Mouse (Mus musculus): Measurements from ENCODE around the gene Tmem204. TPM values are rescaled to one million over a fixed set of nuclear protein-coding genes. Genes with fewer than 3 reads are reported as not detected.
"Not testable (repeated sequence)": the region's sequence is repeated elsewhere in the genome, so short reads cannot be mapped to it uniquely, and the experiment has no call there.

The Tmem204 gene
- total RNA-seq (2021) = 1 to 10 TPM; 8.0 to 8.4 TPM

GRCm38 (mm10) chr17:25083444-25083931 lies at the start of gene Tmem204:
Gene Tmem204, minus strand, starts transcription at chr17:25083591.
- no peak for DNase-seq (ENCODE audit: extremely low spot score in 1 of 2, low spot score in 1 of 2)

GRCm38 (mm10) chr17:25130060-25130459 lies 46.7 kb upstream of the Tmem204 start:
- no peak for DNase-seq (ENCODE audit: extremely low spot score in 1 of 2, low spot score in 1 of 2)

GRCm38 (mm10) chr17:25127681-25128080 lies 44.3 kb upstream of the Tmem204 start:
- no peak for DNase-seq (ENCODE audit: extremely low spot score in 1 of 2, low spot score in 1 of 2)

GRCm38 (mm10) chr17:25127079-25127478 lies 43.7 kb upstream of the Tmem204 start:
- DNase-seq (ENCODE audit: extremely low spot score in 1 of 2, low spot score in 1 of 2) = no peak

GRCm38 (mm10) chr17:25125442-25126060 lies 42.2 kb upstream of the Tmem204 start:
- DNase-seq (ENCODE audit: extremely low spot score in 1 of 2, low spot score in 1 of 2) = not testable (repeated sequence)

- DNase-seq (ENCODE audit: extremely low spot score in 1 of 2, low spot score in 1 of 2) = no peak
Measured at GRCm38 (mm10) chr17:25123979-25124378, 40.6 kb upstream of the Tmem204 start.

GRCm38 (mm10) chr17:25120406-25120805 lies 37.0 kb upstream of the Tmem204 start, which contains the start of gene Ptx4:
Gene Ptx4, plus strand, starts transcription at chr17:25120760.
- DNase-seq (ENCODE audit: extremely low spot score in 1 of 2, low spot score in 1 of 2) = no peak

GRCm38 (mm10) chr17:25117263-25117662 lies 33.9 kb upstream of the Tmem204 start:
- no peak for DNase-seq (ENCODE audit: extremely low spot score in 1 of 2, low spot score in 1 of 2)

GRCm38 (mm10) chr17:25115664-25116432 lies 32.5 kb upstream of the Tmem204 start, which contains the start of gene Telo2:
Gene Telo2, minus strand, starts transcription at chr17:25115967.
- peak; percentile 87 to 89 for DNase-seq (ENCODE audit: extremely low spot score in 1 of 2, low spot score in 1 of 2)

- DNase-seq (ENCODE audit: extremely low spot score in 1 of 2, low spot score in 1 of 2) = no peak
Measured at GRCm38 (mm10) chr17:25114908-25115645, 31.7 kb upstream of the Tmem204 start.

GRCm38 (mm10) chr17:25112423-25112810 lies 29.0 kb upstream of the Tmem204 start:
- DNase-seq (ENCODE audit: extremely low spot score in 1 of 2, low spot score in 1 of 2) = no peak

- peak in 1 of 2 experiments; percentile 25 for DNase-seq (ENCODE audit: extremely low spot score in 1 of 2, low spot score in 1 of 2)
Measured at GRCm38 (mm10) chr17:25111739-25112422, 28.5 kb upstream of the Tmem204 start.

GRCm38 (mm10) chr17:25111220-25111619 lies 27.8 kb upstream of the Tmem204 start:
- DNase-seq (ENCODE audit: extremely low spot score in 1 of 2, low spot score in 1 of 2) = no peak

- no peak for DNase-seq (ENCODE audit: extremely low spot score in 1 of 2, low spot score in 1 of 2)
Measured at GRCm38 (mm10) chr17:25110590-25110989, 27.2 kb upstream of the Tmem204 start.

- no peak for DNase-seq (ENCODE audit: extremely low spot score in 1 of 2, low spot score in 1 of 2)
Measured at GRCm38 (mm10) chr17:25109578-25109977, 26.2 kb upstream of the Tmem204 start.

GRCm38 (mm10) chr17:25107786-25108185 lies 24.4 kb upstream of the Tmem204 start:
- no peak for DNase-seq (ENCODE audit: extremely low spot score in 1 of 2, low spot score in 1 of 2)

GRCm38 (mm10) chr17:25101338-25101737 lies 17.9 kb upstream of the Tmem204 start:
- no peak for DNase-seq (ENCODE audit: extremely low spot score in 1 of 2, low spot score in 1 of 2)

GRCm38 (mm10) chr17:25100052-25100451 lies 16.7 kb upstream of the Tmem204 start:
- DNase-seq (ENCODE audit: extremely low spot score in 1 of 2, low spot score in 1 of 2) = no peak

GRCm38 (mm10) chr17:25096221-25096620 lies 12.8 kb upstream of the Tmem204 start:
- no peak for DNase-seq (ENCODE audit: extremely low spot score in 1 of 2, low spot score in 1 of 2)

GRCm38 (mm10) chr17:25090450-25090849 lies 7.1 kb upstream of the Tmem204 start:
- DNase-seq (ENCODE audit: extremely low spot score in 1 of 2, low spot score in 1 of 2) = no peak
